Mouse (Mus musculus): ENCODE data around the gene Nek6.

Gene Nek6

GRCm38 (mm10) chr2:38510120-38510519 is 1.3 kb upstream of the Nek6 start:
- no peak for DNase-seq

GRCm38 (mm10) chr2:38512308-38513182 is 1.1 kb downstream of the Nek6 start:
- no peak for DNase-seq

GRCm38 (mm10) chr2:38513183-38513529 is 1.7 kb downstream of the Nek6 start:
- no peak for DNase-seq

- DNase-seq, result no peak
Observed at GRCm38 (mm10) chr2:38514411-38514810, 3.0 kb downstream of the Nek6 start.

DNA sequence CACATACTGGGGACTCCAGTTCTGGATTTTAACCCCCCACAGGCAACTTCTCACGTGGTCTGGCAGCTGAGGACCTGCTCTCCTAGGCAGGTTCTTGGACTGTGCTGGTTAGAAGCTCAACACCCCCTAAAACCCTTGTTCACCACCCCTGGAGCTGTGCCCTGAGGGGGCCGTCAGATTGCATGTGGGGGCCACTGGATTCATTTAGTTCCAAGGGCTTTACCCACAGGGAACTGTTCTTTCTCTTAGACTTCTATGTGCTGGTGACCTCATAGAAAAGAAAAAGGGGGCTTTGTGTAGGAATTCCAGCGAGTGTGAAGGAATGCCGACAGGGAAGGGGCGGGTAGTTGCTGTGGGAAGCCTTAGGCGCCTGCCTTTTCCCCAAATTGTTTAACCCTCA is 4.0 kb downstream of the Nek6 start:
- DNase-seq, result no peak

GRCm38 (mm10) chr2:38516471-38516870 is 5.0 kb downstream of the Nek6 start:
- DNase-seq, result no peak

DNA sequence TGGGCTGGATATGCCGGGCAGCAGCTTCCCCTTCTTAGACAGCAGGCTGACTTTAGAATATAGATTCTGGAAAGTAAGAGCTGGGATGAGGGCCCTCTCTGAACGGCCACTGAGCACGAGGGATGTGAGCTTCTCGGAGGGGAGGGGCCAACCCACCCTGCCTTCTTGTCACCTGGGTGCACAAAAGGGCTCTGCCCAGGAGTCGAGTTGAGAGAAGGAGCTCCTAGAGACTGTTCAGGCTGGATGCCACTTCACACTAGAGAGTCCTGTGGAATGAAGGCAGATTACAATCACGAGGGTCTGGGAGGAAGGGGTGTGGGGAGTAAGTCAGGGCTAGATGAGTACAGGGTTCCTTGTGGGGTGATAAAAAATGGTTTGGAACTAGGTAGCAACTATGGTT is 5.6 kb downstream of the Nek6 start:
- no peak for DNase-seq

DNA sequence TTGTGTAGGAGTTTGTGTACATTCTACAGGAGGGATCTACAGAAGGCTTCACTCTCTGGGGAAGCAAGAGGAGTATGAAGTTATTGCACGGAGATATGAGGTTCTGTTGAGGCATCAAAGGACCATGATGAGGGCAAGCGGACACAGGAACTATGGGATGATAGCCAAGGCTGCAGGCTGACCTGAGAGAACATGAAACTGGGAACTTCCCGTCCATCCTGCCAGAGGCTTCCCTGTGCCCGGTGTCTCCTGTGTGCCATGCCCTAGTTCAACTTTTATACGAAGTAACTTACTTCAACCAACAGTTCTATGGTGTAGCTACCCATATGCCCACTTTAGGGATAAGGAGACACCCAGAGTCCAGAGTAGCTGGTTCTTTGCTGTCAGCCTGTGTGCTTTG is 7.3 kb downstream of the Nek6 start:
- no peak for DNase-seq

GRCm38 (mm10) chr2:38519934-38520333 is 8.5 kb downstream of the Nek6 start:
- no peak for DNase-seq

GRCm38 (mm10) chr2:38521618-38522017 is 10.2 kb downstream of the Nek6 start:
- DNase-seq, result no peak

- no peak for DNase-seq
Observed at GRCm38 (mm10) chr2:38522354-38522753, 10.9 kb downstream of the Nek6 start.

GRCm38 (mm10) chr2:38523781-38524445 is 12.5 kb downstream of the Nek6 start:
- DNase-seq, result no peak

DNA sequence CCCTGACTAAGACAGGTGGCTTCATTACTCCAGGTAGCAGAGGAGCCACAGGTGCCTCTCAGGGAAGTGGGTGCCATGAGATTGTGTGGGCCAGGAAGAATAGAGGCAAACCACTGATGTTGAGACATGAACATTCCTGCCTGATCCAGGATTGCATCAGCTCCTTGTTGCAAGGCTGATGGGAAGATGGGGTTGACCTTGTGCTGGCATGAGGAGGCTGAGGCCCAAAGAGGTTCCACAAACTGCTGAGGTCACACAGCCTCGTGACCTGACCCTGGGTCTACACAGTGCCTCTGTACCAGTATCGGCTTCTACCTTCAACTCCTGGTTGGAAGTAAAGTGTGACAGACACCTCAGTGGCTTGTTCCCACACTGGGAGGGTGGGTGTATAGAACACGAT is 13.6 kb downstream of the Nek6 start:
- DNase-seq, result no peak

DNA sequence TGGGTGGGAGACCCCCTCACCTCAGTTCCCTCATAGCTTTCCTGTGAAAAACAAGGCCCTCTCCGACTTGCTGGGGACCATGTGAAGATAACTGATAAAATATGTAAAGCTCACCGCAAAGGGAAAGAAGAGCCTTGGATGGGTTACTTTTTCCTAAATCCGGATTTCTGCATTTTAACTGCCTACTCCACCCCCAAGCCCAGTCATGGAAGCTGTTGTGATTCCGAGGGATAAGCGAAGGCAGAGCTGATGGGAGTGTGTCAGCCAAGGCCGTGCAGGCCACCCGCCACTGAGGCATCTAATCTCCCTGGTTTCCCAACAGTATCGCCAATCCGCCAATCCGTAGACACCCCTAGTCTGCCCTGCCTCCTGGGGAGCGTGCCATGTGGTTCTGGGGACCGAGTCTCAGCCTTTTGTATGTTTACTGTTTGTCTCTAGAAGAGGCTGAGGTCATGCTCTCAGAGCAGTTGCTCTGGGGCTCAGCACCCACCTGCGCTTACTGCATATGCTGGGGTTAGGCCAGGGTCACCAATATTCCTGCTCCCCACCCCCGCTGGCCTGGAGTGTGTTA is 18.2 kb downstream of the Nek6 start:
- no peak for DNase-seq

GRCm38 (mm10) chr2:38530955-38531381 is 19.5 kb downstream of the Nek6 start:
- no peak for DNase-seq

GRCm38 (mm10) chr2:38533322-38533721 is 21.9 kb downstream of the Nek6 start:
- DNase-seq, result no peak

DNA sequence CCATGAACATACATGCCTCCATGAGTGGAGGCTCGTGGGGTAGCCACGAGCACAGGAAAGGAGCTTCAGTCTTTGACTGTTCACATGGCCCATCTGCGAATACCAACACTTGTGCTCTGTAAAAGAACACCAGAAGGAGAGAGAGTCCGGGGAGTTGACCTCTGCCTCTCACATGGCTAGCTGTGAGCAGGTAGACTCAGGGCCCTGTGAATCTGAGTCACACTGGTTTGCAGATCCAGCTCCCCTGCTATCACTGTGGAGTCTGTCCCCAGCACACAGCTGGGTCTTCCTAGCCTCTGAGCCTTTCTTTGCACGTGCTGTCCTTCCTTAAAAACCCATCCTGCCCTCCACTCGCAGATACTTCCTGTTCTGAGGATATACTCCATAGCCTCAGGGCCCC is 22.3 kb downstream of the Nek6 start:
- no peak for DNase-seq

- DNase-seq, result no peak
Observed at GRCm38 (mm10) chr2:38534241-38534940, 22.9 kb downstream of the Nek6 start.

DNA sequence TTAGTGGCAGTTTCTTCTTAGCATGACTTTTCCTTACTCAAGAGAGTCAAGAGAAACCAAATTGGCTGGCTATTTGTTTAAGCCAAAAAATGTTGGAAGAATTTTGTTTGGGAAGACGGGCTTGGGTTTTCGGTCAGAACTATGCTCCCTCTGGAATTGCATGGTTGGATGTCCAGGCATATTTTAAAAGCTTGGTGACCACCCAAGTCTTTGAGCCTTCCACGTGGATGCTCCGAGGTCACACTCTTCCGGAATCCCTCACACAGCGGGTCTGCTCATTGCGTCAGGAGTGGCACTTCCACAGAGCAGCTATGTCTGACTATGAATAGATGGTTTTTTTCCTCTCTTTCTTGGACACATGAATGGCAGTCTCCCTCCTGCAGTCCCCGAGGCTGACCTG is 23.6 kb downstream of the Nek6 start:
- no peak for DNase-seq

DNA sequence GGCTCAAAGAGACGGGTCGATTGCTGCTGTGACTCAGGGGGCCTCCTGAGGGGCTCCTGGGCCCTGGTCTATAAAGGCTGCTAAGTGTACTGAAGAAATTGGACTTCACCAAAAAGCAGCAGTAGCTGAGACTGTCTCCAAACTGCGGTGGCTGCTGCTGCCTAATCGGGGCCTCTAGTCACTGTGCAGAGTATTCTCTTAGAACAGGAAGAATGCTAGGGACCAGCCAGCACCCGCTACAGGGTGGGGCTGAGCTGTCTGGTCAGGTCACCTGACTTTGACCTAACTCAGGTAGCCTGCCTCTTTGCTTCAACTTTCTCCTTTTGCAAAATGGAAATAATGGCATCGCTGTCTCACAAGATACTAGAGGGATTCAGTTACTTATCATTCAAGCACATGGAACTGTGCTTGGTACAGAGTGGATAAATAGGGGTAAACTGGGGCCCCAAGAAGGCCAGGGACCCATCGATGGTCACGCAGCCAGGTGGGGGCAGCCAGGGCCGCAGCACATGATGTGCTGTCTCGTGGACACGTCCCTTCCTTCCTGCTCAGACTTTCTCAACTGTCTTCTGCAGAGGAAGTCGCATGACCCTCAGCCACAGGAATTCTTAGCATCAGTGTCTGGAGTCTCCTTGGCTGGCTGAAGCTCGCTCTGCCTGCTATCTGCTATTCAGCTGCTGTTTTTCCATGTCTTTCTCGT is 24.2 kb downstream of the Nek6 start:
- DNase-seq, result no peak

GRCm38 (mm10) chr2:38536331-38536731 is 24.9 kb downstream of the Nek6 start:
- DNase-seq, result peak; percentile 41

DNA sequence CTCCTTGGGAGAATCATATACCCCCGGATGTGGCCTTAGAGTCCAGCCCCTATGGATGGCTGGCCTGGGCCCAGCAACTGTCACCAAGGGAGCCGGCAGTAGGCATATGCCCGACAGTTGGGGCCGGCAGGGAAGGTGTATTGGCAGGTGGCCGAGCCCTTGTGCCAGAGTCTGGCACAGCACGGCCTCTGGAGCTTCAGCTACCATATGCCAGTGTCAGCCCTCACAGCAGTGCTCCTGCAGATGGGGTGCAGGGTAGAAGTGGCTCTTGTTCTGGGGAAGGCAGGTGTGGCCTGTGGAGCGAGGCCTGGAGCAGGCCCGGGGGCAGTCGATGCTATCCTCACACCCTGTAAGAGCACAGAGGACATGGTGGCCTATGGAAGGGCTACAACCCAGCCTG is 28.2 kb downstream of the Nek6 start:
- DNase-seq, result no peak

GRCm38 (mm10) chr2:38540666-38541065 is 29.2 kb downstream of the Nek6 start:
- no peak for DNase-seq
